In the genomic region with DNA sequence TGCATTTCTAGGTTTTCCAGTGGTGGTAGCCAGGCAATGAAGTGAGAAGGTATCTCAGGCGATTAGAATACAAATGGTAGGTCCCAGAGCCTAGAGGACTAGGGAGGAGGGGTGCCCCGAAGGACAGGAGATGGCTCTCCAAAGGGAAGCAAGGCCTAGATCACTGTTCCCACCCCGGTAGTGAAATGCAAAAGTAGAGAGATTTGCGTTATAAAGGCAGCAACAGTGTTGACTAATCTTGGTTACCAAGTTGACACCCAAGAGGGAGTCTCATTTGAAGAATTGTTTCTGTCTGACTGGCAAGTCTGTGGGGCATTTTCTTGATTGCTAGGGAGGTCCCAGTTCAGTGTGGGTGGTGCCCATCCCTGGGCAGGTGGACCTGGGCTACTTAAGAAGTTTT, we compare ENCODE assay signal across 5 mouse cellular contexts.
"Had no signal": no experiment of that assay in that cellular context is flagged by ENCODE, and none has a peak within 500 bp of the region (broad histone marks: within the 10 kb centered on the region; RNA-seq: fewer than 3 reads in every experiment).

No protein-coding gene starts in this region.

- DNase-seq: lung, adult 2 months; right cerebral cortex, postnatal 14 days; thymus, adult 2 months; thymus, postnatal 25 days; thymus, postnatal 4 days had no signal
